Mouse (Mus musculus) CD4-positive, CD25-positive, alpha-beta regulatory T cell, adult 2 months (primary cell): ENCODE data around the gene Tmem114.
A peak's percentile ranks its signal among the peaks of the same experiment; 100 is the strongest.

Experiments
- DNase-seq: peaks from one replicate; pipeline ENCODE4 v3.0.0-alpha.2; 2012; ENCODE audit warnings: low read depth, low spot score

The Tmem114 gene

GRCm38 (mm10) chr16:8424971-8425330, at the start of gene Tmem114:
Tmem114 (minus strand) TSS chr16:8425136.
- DNase-seq, result no peak

- DNase-seq, result peak; percentile 96
These were observed 45.9 kb upstream of the Tmem114 start, which contains the start of gene Mettl22 for GRCm38 (mm10) chr16:8470603-8471481. Mettl22 (plus strand) TSS chr16:8470788.

GRCm38 (mm10) chr16:8470132-8470531, 45.2 kb upstream of the Tmem114 start:
- no peak for DNase-seq

GRCm38 (mm10) chr16:8459098-8459497, 34.2 kb upstream of the Tmem114 start:
- DNase-seq, result peak; percentile 86

- no peak for DNase-seq
These were observed 33.5 kb upstream of the Tmem114 start for GRCm38 (mm10) chr16:8458391-8458790.

- peak; percentile 38 for DNase-seq
These were observed 30.3 kb upstream of the Tmem114 start for GRCm38 (mm10) chr16:8455221-8455620.

- no peak for DNase-seq
These were observed 28.4 kb upstream of the Tmem114 start for GRCm38 (mm10) chr16:8453301-8453700.

GRCm38 (mm10) chr16:8446256-8446655, 21.3 kb upstream of the Tmem114 start:
- DNase-seq, result no peak

GRCm38 (mm10) chr16:8444911-8445310, 20.0 kb upstream of the Tmem114 start:
- DNase-seq, result no peak

GRCm38 (mm10) chr16:8432616-8433015, 7.7 kb upstream of the Tmem114 start:
- no peak for DNase-seq

- no peak for DNase-seq
These were observed 4.6 kb upstream of the Tmem114 start for GRCm38 (mm10) chr16:8429531-8429930.

GRCm38 (mm10) chr16:8425736-8426135, 800 bp upstream of the Tmem114 start:
- no peak for DNase-seq

- no peak for DNase-seq
These were observed 570 bp downstream of the Tmem114 start for GRCm38 (mm10) chr16:8424161-8424970.

GRCm38 (mm10) chr16:8423626-8424114, 1.3 kb downstream of the Tmem114 start:
- DNase-seq, result no peak

GRCm38 (mm10) chr16:8420842-8421241, 4.1 kb downstream of the Tmem114 start:
- DNase-seq, result no peak

- DNase-seq, result no peak
These were observed 4.6 kb downstream of the Tmem114 start for GRCm38 (mm10) chr16:8420381-8420780.

GRCm38 (mm10) chr16:8419666-8420065, 5.3 kb downstream of the Tmem114 start:
- DNase-seq, result no peak

- no peak for DNase-seq
These were observed 6.8 kb downstream of the Tmem114 start for GRCm38 (mm10) chr16:8418126-8418525.

GRCm38 (mm10) chr16:8417011-8417720, 7.8 kb downstream of the Tmem114 start:
- DNase-seq, result no peak

GRCm38 (mm10) chr16:8415996-8416395, 8.9 kb downstream of the Tmem114 start:
- no peak for DNase-seq

- DNase-seq, result no peak
These were observed 11.5 kb downstream of the Tmem114 start for GRCm38 (mm10) chr16:8413441-8413840.

- peak; percentile 75 for DNase-seq
These were observed 12.7 kb downstream of the Tmem114 start for GRCm38 (mm10) chr16:8412213-8412612.
